Mouse (Mus musculus) neural tube, embryonic 15.5 days (tissue): ENCODE results near the gene Tbc1d14. TPM values are rescaled to one million over a fixed set of nuclear protein-coding genes. Genes with fewer than 3 reads are reported as not detected.

Experiments used
- ATAC-seq: fragments of 200-750 bp; cut with Nextera tagmentation; 2 replicates; pipeline ENCODE4 v1.8.0; 2017; ENCODE audit warnings: mild to moderate bottlenecking, moderate TSS enrichment, moderate library complexity; ENCODE audit not compliant: low FRiP score
- H3K27ac ChIP-seq: fragments of 300-500 bp; sonication (generic); replicated peaks from 2 replicates; pipeline ENCODE4 v1.5.1; 2015; ENCODE audit warnings: mild to moderate bottlenecking, inconsistent platforms
- H3K27me3 ChIP-seq: fragments of 300-500 bp; sonication (generic); replicated peaks from 2 replicates; pipeline ENCODE4 v1.6.1; 2015; ENCODE audit warnings: inconsistent platforms
- H3K36me3 ChIP-seq: fragments of 300-500 bp; sonication (generic); 2 replicates; pipeline ENCODE4 v1.6.1; 2015; ENCODE audit warnings: inconsistent platforms
- H3K4me1 ChIP-seq: fragments of 300-500 bp; sonication (generic); 2 replicates; pipeline ENCODE4 v1.6.1; 2015; ENCODE audit warnings: inconsistent platforms
- H3K4me2 ChIP-seq: fragments of 300-500 bp; sonication (generic); 2 replicates; pipeline ENCODE4 v1.6.1; 2015; ENCODE audit warnings: inconsistent platforms, mild to moderate bottlenecking, moderate library complexity
- H3K4me3 ChIP-seq: fragments of 300-500 bp; sonication (generic); replicated peaks from 2 replicates; pipeline ENCODE4 v1.5.1; 2015; ENCODE audit warnings: mild to moderate bottlenecking, inconsistent platforms
- H3K9ac ChIP-seq: fragments of 300-500 bp; sonication (generic); replicated peaks from 2 replicates; pipeline ENCODE4 v1.6.1; 2015; ENCODE audit warnings: mild to moderate bottlenecking, inconsistent platforms
- H3K9me3 ChIP-seq: fragments of 300-500 bp; sonication (generic); replicated peaks from 2 replicates; pipeline ENCODE4 v1.6.1; 2016; ENCODE audit warnings: inconsistent platforms
- WGBS: fragments of 180-500 bp; shearing (Covaris S2); methylation state at CpG from one replicate; pipeline ENCODE4 v1.1.7; 2015; ENCODE audit warnings: mixed read lengths; 5-methylcytosine and 5-hydroxymethylcytosine counted together
- polyA plus RNA-seq: library from polyadenylated mRNA; unstranded; fragments of >200 nt; fragmentation: Nextera tagmentation; extraction: Ambion mirVana; gene quantifications from 2 replicates; pipeline ENCODE4 v1.2.1, GENCODE M21; 2015

Gene Tbc1d14
- 55.6 and 58.9 TPM in 2 replicates for polyA plus RNA-seq

DNA sequence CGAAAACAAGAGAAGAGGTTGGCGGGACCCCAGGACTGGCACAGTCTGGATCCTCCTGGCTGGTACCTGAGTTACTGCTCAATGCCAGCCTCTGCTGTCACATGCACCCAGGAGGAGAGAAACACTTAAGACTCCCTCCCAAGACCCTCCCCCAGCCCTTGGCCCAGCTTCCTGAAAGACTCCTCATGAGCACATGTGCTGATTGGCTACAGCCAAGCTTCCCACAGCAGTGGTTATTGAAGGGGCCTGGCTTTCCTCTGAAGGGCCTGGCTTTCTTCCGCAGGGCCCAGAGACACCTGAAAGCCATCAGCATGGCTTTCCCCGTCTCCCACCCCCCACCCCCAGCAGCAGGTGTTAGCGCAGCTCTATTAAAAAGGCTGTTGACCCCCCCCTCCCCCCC lies at the start of gene Tbc1d14:
TSS of gene Tbc1d14 (minus strand) at position 101 of the 400 bp plus-strand sequence.
- no peak for ATAC-seq
- Histone ChIP-seq H3K9ac (no peak within 1 kb of the TSS), H3K27ac (no peak within 1 kb of the TSS), H3K27me3 (no peaks in the 10 kb centered on the region), H3K36me3 (no peaks in the 10 kb centered on the region; the same call in 1 of the 2 replicates), H3K4me3 (no peak within 1 kb of the TSS), H3K4me2 (no peak within 1 kb of the TSS), H3K4me1 (no peaks in the 10 kb centered on the region), H3K9me3 (no peaks in the 10 kb centered on the region)
- WGBS = 80% methylated on average over 5 of the region's 5 CpGs

DNA sequence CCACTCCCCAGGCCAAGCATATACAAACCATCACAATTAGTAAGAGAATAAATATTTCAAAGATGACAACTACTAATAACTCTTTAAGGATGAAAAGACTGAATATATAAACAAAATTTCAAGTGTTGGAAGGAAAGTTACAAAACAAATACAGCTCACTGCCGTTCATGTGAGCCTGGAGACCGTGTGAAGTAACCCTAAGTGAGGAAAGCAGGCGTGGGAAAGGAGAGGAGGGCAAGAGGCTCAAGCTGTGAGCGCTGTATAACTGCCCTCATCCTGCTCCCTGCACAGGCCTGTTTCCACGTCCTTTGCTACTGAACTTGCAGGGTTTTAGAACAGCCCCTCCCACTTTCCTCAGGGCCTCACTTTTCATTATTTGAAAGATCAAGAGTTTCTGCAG lies 32.5 kb upstream of the Tbc1d14 start:
- no peak overlapping the region for H3K27ac ChIP-seq
- WGBS = 78% methylated on average over 5 of the region's 5 CpGs
- H3K27me3 ChIP-seq = no peaks in the 10 kb centered on the region
- H3K4me2 ChIP-seq = no peak overlapping the region
- H3K36me3 ChIP-seq = peaks cover 10% of the 10 kb centered on the region; the same call in 1 of the 2 replicates
- H3K9me3 ChIP-seq = no peaks in the 10 kb centered on the region
- no peak overlapping the region for H3K9ac ChIP-seq
- ATAC-seq = no peak
- H3K4me1 ChIP-seq = 0 out of 2 replicates have a peak, but pooled peaks cover 3% of the 10 kb centered on the region
- H3K4me3 ChIP-seq = no peak overlapping the region

- Histone ChIP-seq H3K4me3 (no peak overlapping the region), H3K36me3 (0 out of 2 replicates have a peak, but pooled peaks cover under 1% of the 10 kb centered on the region), H3K4me2 (no peak overlapping the region), H3K9ac (no peak overlapping the region), H3K27ac (no peak overlapping the region), H3K4me1 (0 out of 2 replicates have a peak, but pooled peaks cover 3% of the 10 kb centered on the region), H3K27me3 (no peaks in the 10 kb centered on the region), H3K9me3 (no peaks in the 10 kb centered on the region)
- no peak for ATAC-seq
- WGBS = 84% methylated on average over 5 of the region's 5 CpGs
These were observed 30.6 kb upstream of the Tbc1d14 start for GRCm38 (mm10) chr5:36623670-36624069.

- 86% methylated on average over 5 of the region's 5 CpGs for WGBS
- Histone ChIP-seq H3K9ac (no peak overlapping the region), H3K27ac (no peak overlapping the region)
These were observed 28.0 kb upstream of the Tbc1d14 start for GRCm38 (mm10) chr5:36621058-36621449.

DNA sequence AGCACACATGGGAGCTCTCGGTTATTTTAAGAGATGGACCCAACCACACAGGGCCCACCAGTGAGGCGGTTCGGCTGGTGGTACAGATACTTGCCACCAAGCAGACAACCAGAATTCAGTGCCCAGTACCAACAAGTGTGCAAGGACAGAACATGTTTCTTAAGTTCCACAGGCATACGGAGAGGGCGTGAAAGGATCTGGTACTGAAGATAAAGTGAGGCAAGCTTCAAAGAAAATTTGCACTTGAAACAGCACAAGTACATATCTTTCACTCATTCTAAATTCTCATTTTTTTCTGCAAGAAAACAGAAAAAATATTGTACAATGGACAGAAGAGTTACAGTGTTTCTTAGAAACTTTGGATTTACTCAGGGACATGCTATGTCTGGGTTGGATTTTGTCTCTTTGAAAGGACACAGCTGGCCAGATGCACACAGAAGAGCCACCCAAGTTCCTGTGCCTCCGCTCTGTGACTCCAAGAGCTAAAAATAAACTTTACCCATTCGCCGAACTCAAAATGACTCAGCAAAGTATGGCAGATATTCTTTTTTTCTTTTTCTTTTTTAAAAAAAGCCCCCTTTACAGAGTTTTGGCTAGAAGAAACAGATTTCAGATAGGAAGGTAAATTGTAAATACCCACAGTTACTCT lies 27.5 kb upstream of the Tbc1d14 start:
- no peak for ATAC-seq
- no peak overlapping the region for H3K4me2 ChIP-seq
- 91% methylated on average over 8 of the region's 8 CpGs for WGBS
- H3K9ac ChIP-seq = no peak overlapping the region
- H3K27ac ChIP-seq = no peak overlapping the region
- peaks cover 24% of the 10 kb centered on the region for H3K36me3 ChIP-seq
- no peak overlapping the region for H3K4me3 ChIP-seq
- no peaks in the 10 kb centered on the region for H3K9me3 ChIP-seq
- 0 out of 2 replicates have a peak, but pooled peaks cover 3% of the 10 kb centered on the region for H3K4me1 ChIP-seq
- no peaks in the 10 kb centered on the region for H3K27me3 ChIP-seq

More at GRCm38 (mm10) chr5:36621058-36621449, 28.0 kb upstream of the Tbc1d14 start:
- no peak overlapping the region for H3K4me2 ChIP-seq
- no peaks in the 10 kb centered on the region for H3K9me3 ChIP-seq
- ATAC-seq = no peak
- no peak overlapping the region for H3K4me3 ChIP-seq
- peaks cover 19% of the 10 kb centered on the region for H3K36me3 ChIP-seq
- 0 out of 2 replicates have a peak, but pooled peaks cover 3% of the 10 kb centered on the region for H3K4me1 ChIP-seq
- H3K27me3 ChIP-seq = no peaks in the 10 kb centered on the region

- Histone ChIP-seq H3K9ac (no peak overlapping the region), H3K27ac (no peak overlapping the region), H3K4me2 (no peak overlapping the region), H3K4me3 (no peak overlapping the region), H3K4me1 (0 out of 2 replicates have a peak, but pooled peaks cover 3% of the 10 kb centered on the region), H3K9me3 (no peaks in the 10 kb centered on the region), H3K27me3 (no peaks in the 10 kb centered on the region), H3K36me3 (peaks cover 40% of the 10 kb centered on the region)
- ATAC-seq = no peak
- WGBS = 85% methylated on average over 5 of the region's 5 CpGs
These were observed 25.8 kb upstream of the Tbc1d14 start for GRCm38 (mm10) chr5:36618890-36619289.

GRCm38 (mm10) chr5:36618356-36618755 lies 25.3 kb upstream of the Tbc1d14 start:
- no peak overlapping the region for H3K4me2 ChIP-seq
- H3K9ac ChIP-seq = no peak overlapping the region
- no peak for ATAC-seq
- no peak overlapping the region for H3K27ac ChIP-seq
- no peak overlapping the region for H3K4me3 ChIP-seq
- 85% methylated on average over 4 of the region's 4 CpGs for WGBS
- H3K4me1 ChIP-seq = 0 out of 2 replicates have a peak, but pooled peaks cover 3% of the 10 kb centered on the region
- peaks cover 45% of the 10 kb centered on the region for H3K36me3 ChIP-seq
- no peaks in the 10 kb centered on the region for H3K9me3 ChIP-seq
- no peaks in the 10 kb centered on the region for H3K27me3 ChIP-seq

GRCm38 (mm10) chr5:36614124-36614523 lies 21.0 kb upstream of the Tbc1d14 start:
- Histone ChIP-seq H3K27ac (no peak overlapping the region), H3K9ac (no peak overlapping the region), H3K36me3 (peaks cover 52% of the 10 kb centered on the region)

GRCm38 (mm10) chr5:36608939-36609499 lies 15.9 kb upstream of the Tbc1d14 start:
- H3K4me1 ChIP-seq = no peaks in the 10 kb centered on the region
- no peak for ATAC-seq
- no peak overlapping the region for H3K4me2 ChIP-seq
- H3K27ac ChIP-seq = no peak overlapping the region
- 84% methylated on average over 2 of the region's 2 CpGs for WGBS
- H3K9ac ChIP-seq = no peak overlapping the region
- peaks cover 50% of the 10 kb centered on the region for H3K36me3 ChIP-seq
- no peaks in the 10 kb centered on the region for H3K27me3 ChIP-seq
- no peak overlapping the region for H3K4me3 ChIP-seq
- no peaks in the 10 kb centered on the region for H3K9me3 ChIP-seq

More at GRCm38 (mm10) chr5:36614124-36614523, 21.0 kb upstream of the Tbc1d14 start:
- Histone ChIP-seq H3K4me2 (no peak overlapping the region), H3K9me3 (no peaks in the 10 kb centered on the region), H3K4me1 (no peaks in the 10 kb centered on the region), H3K27me3 (no peaks in the 10 kb centered on the region), H3K4me3 (no peak overlapping the region)
- ATAC-seq = no peak
- 76% methylated on average over 4 of the region's 4 CpGs for WGBS

GRCm38 (mm10) chr5:36603031-36603430 lies 10.0 kb upstream of the Tbc1d14 start:
- H3K4me3 ChIP-seq = no peak overlapping the region
- H3K4me1 ChIP-seq = no peaks in the 10 kb centered on the region
- H3K27me3 ChIP-seq = no peaks in the 10 kb centered on the region
- no peak overlapping the region for H3K4me2 ChIP-seq
- 87% methylated on average over 5 of the region's 5 CpGs for WGBS
- H3K27ac ChIP-seq = no peak overlapping the region
- H3K9me3 ChIP-seq = no peaks in the 10 kb centered on the region
- H3K9ac ChIP-seq = no peak overlapping the region
- H3K36me3 ChIP-seq = peaks cover 84% of the 10 kb centered on the region
- 0 out of 2 replicates have a peak, but pooled peaks have one; percentile 53 for ATAC-seq

DNA sequence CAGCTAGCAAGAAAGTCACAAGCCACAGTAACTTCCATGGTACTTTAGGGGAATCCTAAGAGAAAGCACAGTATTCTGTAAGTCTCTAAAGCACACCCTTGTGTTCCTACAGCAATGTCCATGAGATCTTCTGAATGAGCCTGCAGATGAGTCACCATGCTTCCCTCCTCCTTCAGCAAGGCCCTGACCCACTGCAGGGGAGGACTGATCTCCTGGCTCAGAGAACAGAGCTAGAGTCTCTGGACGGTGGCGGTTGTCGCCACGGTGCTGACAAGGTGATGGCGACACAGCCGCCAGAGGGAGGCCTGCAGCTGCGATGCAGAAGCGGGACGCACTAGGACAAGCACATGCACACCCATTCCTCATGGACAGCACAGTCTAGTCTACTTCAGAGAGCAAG lies 9.0 kb upstream of the Tbc1d14 start:
- Histone ChIP-seq H3K4me2 (no peak overlapping the region), H3K27me3 (no peaks in the 10 kb centered on the region), H3K4me3 (no peak overlapping the region), H3K36me3 (peaks cover 76% of the 10 kb centered on the region), H3K9me3 (no peaks in the 10 kb centered on the region), H3K4me1 (no peaks in the 10 kb centered on the region), H3K27ac (no peak overlapping the region), H3K9ac (no peak overlapping the region)
- ATAC-seq = no peak
- 95% methylated on average over 9 of the region's 9 CpGs for WGBS

- H3K9ac ChIP-seq = no peak overlapping the region
- no peak for ATAC-seq
- no peaks in the 10 kb centered on the region for H3K9me3 ChIP-seq
- H3K27me3 ChIP-seq = no peaks in the 10 kb centered on the region
- peaks cover 71% of the 10 kb centered on the region for H3K36me3 ChIP-seq
- H3K4me1 ChIP-seq = no peaks in the 10 kb centered on the region
- no peak overlapping the region for H3K27ac ChIP-seq
- H3K4me3 ChIP-seq = no peak overlapping the region
- H3K4me2 ChIP-seq = no peak overlapping the region
- WGBS = 92% methylated on average over 7 of the region's 7 CpGs
These were observed 8.4 kb upstream of the Tbc1d14 start for GRCm38 (mm10) chr5:36601492-36601891.
